Mouse (Mus musculus) testis, adult 2 months (tissue): ENCODE data around the gene Plcb4.

Source experiments
- CTCF ChIP-seq: fragments of 200-500 bp; IDR thresholded peaks from 2 replicates; pipeline ENCODE4 v1.5.1; 2012; ENCODE audit warnings: low read depth, mild to moderate bottlenecking, inconsistent platforms, low read length, moderate library complexity; ENCODE audit not compliant: control insufficient read depth, insufficient read depth, insufficient replicate concordance
- POLR2A ChIP-seq: fragments of 200-500 bp; IDR thresholded peaks from 2 replicates; pipeline ENCODE4 v1.6.1; 2012; ENCODE audit warnings: low read depth, mild to moderate bottlenecking, inconsistent platforms, low read length, moderate library complexity; ENCODE audit not compliant: control insufficient read depth

DNA sequence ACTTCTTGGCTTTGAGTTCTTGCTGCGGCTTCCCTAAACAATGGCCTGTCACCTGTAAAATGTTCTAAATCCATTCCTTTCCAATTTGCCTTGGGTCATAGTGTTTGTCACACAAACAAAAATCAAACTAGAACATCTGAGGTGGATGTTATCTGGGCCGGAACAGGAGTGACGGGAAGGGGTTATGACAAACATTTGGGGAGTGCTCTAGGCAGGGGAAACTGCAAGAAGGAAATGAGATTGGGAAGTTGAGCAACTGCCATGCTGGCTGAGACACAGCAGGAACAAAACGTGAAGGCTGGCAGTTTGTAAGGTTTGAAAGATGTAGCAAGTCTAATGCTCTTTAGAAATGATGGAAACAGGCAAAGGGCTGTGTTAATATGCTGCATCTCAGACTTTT lies 66.6 kb downstream of the Plcb4 start:
- TF ChIP-seq POLR2A (no peak), CTCF (no peak)
